Comparison of ENCODE assay signal across 19 mouse cellular contexts in the genomic region with DNA sequence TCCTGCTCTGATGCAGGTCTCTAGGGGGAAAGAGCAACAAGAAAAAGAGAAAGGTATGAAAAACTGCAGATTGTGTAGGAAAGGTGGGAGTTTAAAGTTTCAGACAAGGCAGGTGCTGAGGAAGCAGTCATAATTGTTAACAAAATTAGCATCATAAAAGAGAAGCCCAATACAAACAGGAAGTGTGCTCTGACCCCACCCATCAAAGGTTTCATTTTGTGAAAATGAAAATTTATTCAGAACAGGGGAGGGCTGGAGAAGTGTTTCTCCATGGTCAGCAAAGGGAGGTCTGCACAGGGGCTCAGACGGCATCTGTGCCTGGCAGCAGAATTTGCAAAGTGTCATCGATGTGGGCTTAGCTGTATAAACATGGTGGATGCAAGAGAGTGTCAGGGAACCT.
A peak's percentile ranks its signal among the peaks of the same experiment; 100 is the strongest.
DNase-seq lines count a peak whose midpoint lies in the region; ATAC-seq lines count a peak whose summit lies in the region.
"Had no signal": no experiment of that assay in that cellular context is flagged by ENCODE, and none has a peak within 500 bp of the region (broad histone marks: within the 10 kb centered on the region; RNA-seq: fewer than 3 reads in every experiment).

No protein-coding gene starts in this region.

- DNase-seq in ovary, postnatal 36 days (ENCODE audit: low spot score): no peak
- DNase-seq in heart, postnatal 4 days: no peak
- DNase-seq in cerebellum, adult 9-11 months: no peak
- DNase-seq: adrenal gland, postnatal 10 days; cerebellum, adult 11 months; cerebellum, adult 2 months; cerebellum, postnatal 14 days; forebrain, postnatal 0 days; gastrocnemius, adult 2 months; gastrocnemius, postnatal 14 days; heart, adult 18-20 months; heart, postnatal 10 days; heart, postnatal 36 days had no signal

- ATAC-seq in CD4-positive, CD25-positive, alpha-beta regulatory T cell, adult 4 months: peak; percentile 49
- peak; percentile 53 for ATAC-seq in granulocyte monocyte progenitor cell, adult 5-6 weeks (replicated peaks; ENCODE audit: poor library complexity, severe bottlenecking)
- ATAC-seq in megakaryocyte progenitor cell, adult 5-6 weeks (replicated peaks; ENCODE audit: poor library complexity): 0 out of 2 replicates have a peak, but pooled peaks have one; percentile 40
- ATAC-seq: forebrain, embryonic 14.5 days; forebrain, postnatal 0 days; hindbrain, postnatal 0 days; intestine, postnatal 0 days had no signal
